Mouse (Mus musculus) kidney, embryonic 14.5 days (tissue): Measurements from ENCODE around the gene Pde4b. TPM values are rescaled to one million over a fixed set of nuclear protein-coding genes. Genes with fewer than 3 reads are reported as not detected.

Experiments
- ATAC-seq: fragments of 200-750 bp; cut with Nextera tagmentation; 2 replicates; pipeline ENCODE4 v1.8.0; 2017; ENCODE audit warnings: moderate number of reproducible peaks, mild to moderate bottlenecking, moderate TSS enrichment, moderate library complexity; ENCODE audit not compliant: low FRiP score, low TSS enrichment
- H3K27ac ChIP-seq: fragments of 300-500 bp; sonication (generic); 2 replicates; pipeline ENCODE4 v1.5.1; 2014; ENCODE audit warnings: low read depth, mild to moderate bottlenecking, low read length, moderate library complexity, mixed read lengths
- H3K27me3 ChIP-seq: fragments of 300-500 bp; sonication (generic); 2 replicates; pipeline ENCODE4 v1.6.1; 2014; ENCODE audit warnings: mild to moderate bottlenecking, low read length; ENCODE audit not compliant: control insufficient read depth, insufficient read depth
- H3K36me3 ChIP-seq: fragments of 300-500 bp; sonication (generic); 2 replicates; pipeline ENCODE4 v1.6.1; 2014; ENCODE audit warnings: low read length, mixed read lengths; ENCODE audit not compliant: control insufficient read depth, insufficient read depth
- H3K4me1 ChIP-seq: fragments of 300-500 bp; sonication (generic); 2 replicates; pipeline ENCODE4 v1.6.1; 2014; ENCODE audit warnings: low read length, mixed read lengths; ENCODE audit not compliant: control insufficient read depth, insufficient read depth
- H3K4me2 ChIP-seq: fragments of 300-500 bp; sonication (generic); replicated peaks from 2 replicates; pipeline ENCODE4 v1.6.1; 2014; ENCODE audit warnings: low read depth, mild to moderate bottlenecking, low read length
- H3K4me3 ChIP-seq: fragments of 300-500 bp; sonication (generic); 2 replicates; pipeline ENCODE4 v1.5.1; 2014; ENCODE audit warnings: mild to moderate bottlenecking, low read length
- H3K9ac ChIP-seq: fragments of 300-500 bp; sonication (generic); 2 replicates; pipeline ENCODE4 v1.6.1; 2014; ENCODE audit warnings: low read depth, mild to moderate bottlenecking, low read length, moderate library complexity
- H3K9me3 ChIP-seq: fragments of 300-500 bp; sonication (generic); 2 replicates; pipeline ENCODE4 v1.6.1; 2016; ENCODE audit warnings: low read length; ENCODE audit not compliant: control insufficient read depth
- WGBS: fragments of 180-500 bp; shearing (Covaris S2); extraction: QIAGEN DNeasy Blood & Tissue Kit; methylation state at CpG from one replicate; pipeline ENCODE4 v1.1.7; 2014; 5-methylcytosine and 5-hydroxymethylcytosine counted together
- polyA plus RNA-seq: library from polyadenylated mRNA; unstranded; fragments of >200 nt; fragmentation: Nextera tagmentation; extraction: Ambion mirVana; gene quantifications from 2 replicates; pipeline ENCODE4 v1.2.1, GENCODE M21; 2014

Pde4b gene
- polyA plus RNA-seq, 1 experiment from 2014 or later: 10.4 TPM

GRCm38 (mm10) chr4:102567676-102568254, 480.4 kb downstream of the Pde4b start:
- Histone ChIP-seq H3K27me3 (no peaks in the 10 kb centered on the region), H3K4me2 (no peak overlapping the region), H3K4me3 (no peak overlapping the region), H3K4me1 (peaks cover 16% of the 10 kb centered on the region; the same call in 1 of the 2 replicates), H3K9ac (no peak overlapping the region), H3K36me3 (no peaks in the 10 kb centered on the region), H3K9me3 (no peaks in the 10 kb centered on the region), H3K27ac (no peak overlapping the region)
- no peak for ATAC-seq
- 31% methylated on average over 4 of the region's 4 CpGs for WGBS

- peaks cover 16% of the 10 kb centered on the region; the same call in 1 of the 2 replicates for H3K4me1 ChIP-seq
- no peak overlapping the region for H3K4me3 ChIP-seq
- H3K27ac ChIP-seq: peak overlapping the region; percentile 3; the same call in 1 of the 2 replicates
- H3K4me2 ChIP-seq: 0 out of 2 replicates have a peak overlapping the region, but pooled peaks have one; percentile 2
- WGBS: 3% methylated on average over 4 of the region's 4 CpGs
- 0 out of 2 replicates have a peak, but pooled peaks have one; percentile 25 for ATAC-seq
- no peaks in the 10 kb centered on the region for H3K36me3 ChIP-seq
- no peak overlapping the region for H3K9ac ChIP-seq
- no peaks in the 10 kb centered on the region for H3K27me3 ChIP-seq
- H3K9me3 ChIP-seq: no peaks in the 10 kb centered on the region
Measured at GRCm38 (mm10) chr4:102568591-102568990, 481.2 kb downstream of the Pde4b start.

GRCm38 (mm10) chr4:102569101-102569583, 481.8 kb downstream of the Pde4b start:
- Histone ChIP-seq H3K27me3 (no peaks in the 10 kb centered on the region), H3K4me2 (0 out of 2 replicates have a peak overlapping the region, but pooled peaks have one; percentile 2), H3K36me3 (no peaks in the 10 kb centered on the region), H3K4me3 (no peak overlapping the region), H3K9me3 (no peaks in the 10 kb centered on the region), H3K9ac (no peak overlapping the region), H3K4me1 (peaks cover 16% of the 10 kb centered on the region; the same call in 1 of the 2 replicates), H3K27ac (peak overlapping the region; percentile 3; the same call in 1 of the 2 replicates)
- WGBS: 20% methylated on average over 8 of the region's 8 CpGs
- ATAC-seq: no peak

- peak overlapping the region; percentile 86 for H3K4me2 ChIP-seq
- WGBS: under 1% methylated on average over 20 of the region's 20 CpGs
- peak overlapping the region; percentile 75 for H3K27ac ChIP-seq
- no peaks in the 10 kb centered on the region for H3K36me3 ChIP-seq
- H3K27me3 ChIP-seq: no peaks in the 10 kb centered on the region
- H3K9me3 ChIP-seq: no peaks in the 10 kb centered on the region
- peak overlapping the region; percentile 50 for H3K4me3 ChIP-seq
- ATAC-seq: peak; percentile 73
- peaks cover 16% of the 10 kb centered on the region; the same call in 1 of the 2 replicates for H3K4me1 ChIP-seq
- H3K9ac ChIP-seq: peak overlapping the region; percentile 58
Measured at GRCm38 (mm10) chr4:102569950-102570765, 482.8 kb downstream of the Pde4b start.

- H3K4me1 ChIP-seq: peaks cover 16% of the 10 kb centered on the region; the same call in 1 of the 2 replicates
- no peaks in the 10 kb centered on the region for H3K9me3 ChIP-seq
- WGBS: 2% methylated on average over 20 of the region's 20 CpGs
- H3K27me3 ChIP-seq: no peaks in the 10 kb centered on the region
- peak overlapping the region; percentile 58 for H3K9ac ChIP-seq
- H3K4me3 ChIP-seq: peak overlapping the region; percentile 50
- no peaks in the 10 kb centered on the region for H3K36me3 ChIP-seq
- peak overlapping the region; percentile 75; the same call in 1 of the 2 replicates for H3K27ac ChIP-seq
- H3K4me2 ChIP-seq: peak overlapping the region; percentile 86
- ATAC-seq: peak; percentile 21; the same call in 1 of the 2 replicates
Measured at GRCm38 (mm10) chr4:102570766-102571411, 483.5 kb downstream of the Pde4b start.

GRCm38 (mm10) chr4:102572031-102572430, 484.7 kb downstream of the Pde4b start:
- ATAC-seq: no peak
- H3K9ac ChIP-seq: no peak overlapping the region
- WGBS: 75% methylated on average over 6 of the region's 6 CpGs
- H3K9me3 ChIP-seq: no peaks in the 10 kb centered on the region
- no peaks in the 10 kb centered on the region for H3K27me3 ChIP-seq
- no peaks in the 10 kb centered on the region for H3K36me3 ChIP-seq
- H3K27ac ChIP-seq: no peak overlapping the region
- H3K4me3 ChIP-seq: peak overlapping the region; percentile 16; the same call in 1 of the 2 replicates
- H3K4me2 ChIP-seq: peak overlapping the region; percentile 21
- H3K4me1 ChIP-seq: peaks cover 16% of the 10 kb centered on the region; the same call in 1 of the 2 replicates

- Histone ChIP-seq H3K4me2 (no peak overlapping the region), H3K9me3 (no peaks in the 10 kb centered on the region), H3K4me3 (no peak overlapping the region; the same call in 1 of the 2 replicates), H3K27ac (no peak overlapping the region), H3K4me1 (peaks cover 15% of the 10 kb centered on the region; the same call in 1 of the 2 replicates), H3K27me3 (no peaks in the 10 kb centered on the region), H3K36me3 (no peaks in the 10 kb centered on the region), H3K9ac (no peak overlapping the region)
- ATAC-seq: no peak
- WGBS: 69% methylated on average over 3 of the region's 3 CpGs
Measured at GRCm38 (mm10) chr4:102572591-102572990, 485.2 kb downstream of the Pde4b start.

GRCm38 (mm10) chr4:102573361-102573781, 486.0 kb downstream of the Pde4b start:
- no peak for ATAC-seq
- H3K4me2 ChIP-seq: no peak overlapping the region
- WGBS: 72% methylated on average over 4 of the region's 4 CpGs
- H3K36me3 ChIP-seq: no peaks in the 10 kb centered on the region
- H3K27ac ChIP-seq: no peak overlapping the region
- H3K4me1 ChIP-seq: peaks cover 11% of the 10 kb centered on the region; the same call in 1 of the 2 replicates
- H3K4me3 ChIP-seq: no peak overlapping the region
- no peak overlapping the region for H3K9ac ChIP-seq
- H3K9me3 ChIP-seq: no peaks in the 10 kb centered on the region
- no peaks in the 10 kb centered on the region for H3K27me3 ChIP-seq
